Mouse (Mus musculus): Measurements from ENCODE around the gene Nrde2.

Gene Nrde2

DNA sequence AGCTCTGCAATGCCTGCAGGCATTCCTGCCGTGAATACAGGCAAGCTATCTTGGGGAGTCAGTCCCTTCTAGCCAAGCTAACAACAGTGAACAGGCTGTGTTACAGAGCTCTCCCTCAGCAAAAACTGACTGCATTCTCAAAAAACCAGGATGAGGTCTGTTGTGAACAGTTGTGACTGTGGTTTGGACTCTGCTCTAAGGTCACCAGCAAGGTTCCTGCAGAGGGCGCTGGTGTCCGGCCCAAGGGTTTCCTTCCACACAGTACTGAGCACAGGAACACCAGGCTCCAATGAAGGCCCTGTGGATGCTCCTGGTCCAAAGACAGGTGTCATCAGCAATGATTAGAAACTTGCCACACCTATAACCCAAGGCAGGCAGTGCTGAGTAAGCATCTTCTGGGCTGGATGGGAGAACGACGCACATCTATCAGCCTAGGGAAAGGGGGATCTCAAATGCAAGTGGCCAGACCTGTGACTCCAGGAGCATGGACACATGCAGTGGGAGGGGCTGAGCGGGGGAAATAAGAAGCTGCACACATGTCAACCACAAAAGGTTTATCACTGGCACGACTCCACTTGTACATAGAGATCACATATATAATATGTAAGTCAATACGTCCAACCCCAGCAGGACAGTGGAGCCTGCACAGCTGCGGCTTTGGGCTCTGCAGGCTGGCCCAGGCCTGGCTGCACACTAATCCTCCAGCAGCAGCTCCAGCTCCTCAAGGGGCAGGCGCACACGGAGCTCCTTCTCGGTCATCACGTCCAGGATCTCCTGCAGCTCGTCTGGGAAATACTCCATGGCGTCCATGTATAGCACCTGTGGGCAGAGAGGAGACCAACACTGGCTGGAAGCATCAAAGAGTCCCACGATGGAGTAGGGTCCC lies 34.3 kb downstream of the Nrde2 start:
- DNase-seq (ENCODE audit: low read depth, low spot score) = peak; percentile 43

DNA sequence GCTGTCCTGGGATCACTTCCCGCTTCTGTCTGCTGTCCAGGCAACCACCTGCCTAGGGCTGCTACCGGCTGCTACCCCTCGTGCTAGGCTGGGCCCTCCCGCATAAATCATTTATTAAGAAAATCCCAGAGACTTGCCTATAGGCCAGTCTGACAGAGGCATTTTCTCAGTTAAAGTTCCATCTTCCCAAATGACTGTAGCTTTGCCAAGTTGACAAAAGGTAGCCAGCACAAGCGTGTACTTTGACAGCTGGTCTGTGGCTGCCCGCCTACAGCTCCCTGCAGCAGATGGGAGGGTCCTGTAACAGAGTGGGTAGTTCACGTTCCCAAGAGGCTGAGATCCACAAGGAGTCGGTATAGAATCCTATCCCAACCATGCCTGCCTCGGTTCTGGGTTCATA lies 36.0 kb downstream of the Nrde2 start:
- DNase-seq (ENCODE audit: low read depth, low spot score) = no peak

- DNase-seq (ENCODE audit: low read depth, low spot score) = no peak
Measured at GRCm38 (mm10) chr12:100122921-100123381, 36.5 kb downstream of the Nrde2 start.

DNA sequence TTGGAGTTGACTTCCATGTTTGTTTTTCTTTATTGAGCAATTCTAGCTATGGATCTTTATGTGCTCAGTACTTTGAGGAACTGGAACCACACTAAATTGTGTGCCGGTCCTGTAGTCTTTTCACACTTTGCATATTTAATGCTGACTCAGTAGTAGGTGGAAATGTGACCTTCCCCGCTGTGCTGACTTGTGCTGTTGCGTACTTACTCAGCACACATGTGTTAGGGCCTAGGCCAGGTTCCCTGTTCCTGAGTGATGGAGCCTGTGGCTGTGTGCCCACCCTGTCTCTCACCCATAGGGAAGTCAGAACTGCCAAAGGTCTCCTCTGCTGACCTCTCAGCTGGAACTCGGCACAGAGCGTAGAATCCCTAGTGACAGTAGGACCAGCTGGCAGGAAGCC lies 43.5 kb downstream of the Nrde2 start:
- no peak for DNase-seq (ENCODE audit: low read depth, low spot score)

DNA sequence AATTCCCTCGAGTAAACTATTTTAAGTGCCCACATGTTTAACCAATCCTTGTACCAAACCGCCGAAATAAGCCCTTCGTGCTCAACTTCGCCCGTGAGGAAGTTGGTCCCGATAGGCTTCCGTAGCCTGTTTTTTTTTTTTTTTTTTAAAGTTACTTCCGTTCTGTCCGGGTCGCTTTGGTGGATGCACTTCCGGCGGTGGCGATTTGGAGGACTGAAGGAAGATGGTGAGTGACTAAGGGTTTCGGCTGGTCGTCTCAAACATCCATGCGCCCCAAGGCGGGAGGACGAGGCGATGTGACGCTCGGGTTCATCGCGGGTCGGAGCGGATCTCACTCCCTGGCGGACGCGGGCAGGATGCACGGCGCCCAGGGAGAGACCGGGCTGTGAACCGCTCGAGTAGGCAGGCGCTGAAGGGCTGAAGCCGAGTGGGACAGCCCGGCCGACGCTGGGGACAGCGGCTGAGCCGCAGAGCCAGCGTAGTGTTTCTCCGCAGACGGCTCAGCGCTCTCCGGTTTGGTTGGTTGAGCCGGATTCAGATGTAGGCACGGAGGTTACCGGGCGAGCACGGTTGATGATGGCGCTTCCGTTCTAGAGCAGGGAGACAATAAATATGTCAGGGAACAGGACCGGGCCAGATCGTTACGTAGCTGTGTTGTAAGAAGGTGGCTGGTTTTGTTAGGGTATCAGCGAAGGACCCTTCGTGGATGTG lies 49.3 kb downstream of the Nrde2 start, which contains the start of gene Psmc1:
Psmc1 (plus strand) TSS at position 169 of the 711 bp plus-strand sequence.
- peak; percentile 95 for DNase-seq (ENCODE audit: low read depth, low spot score)

GRCm38 (mm10) chr12:100107436-100107835 lies 52.0 kb downstream of the Nrde2 start:
- DNase-seq (ENCODE audit: low read depth, low spot score) = no peak

GRCm38 (mm10) chr12:100106275-100106895 lies 53.1 kb downstream of the Nrde2 start:
- peak; percentile 71 for DNase-seq (ENCODE audit: low read depth, low spot score)

GRCm38 (mm10) chr12:100104530-100104929 lies 54.9 kb downstream of the Nrde2 start:
- DNase-seq (ENCODE audit: low read depth, low spot score) = no peak

- no peak for DNase-seq (ENCODE audit: low read depth, low spot score)
Measured at GRCm38 (mm10) chr12:100101651-100102050, 57.8 kb downstream of the Nrde2 start.

DNA sequence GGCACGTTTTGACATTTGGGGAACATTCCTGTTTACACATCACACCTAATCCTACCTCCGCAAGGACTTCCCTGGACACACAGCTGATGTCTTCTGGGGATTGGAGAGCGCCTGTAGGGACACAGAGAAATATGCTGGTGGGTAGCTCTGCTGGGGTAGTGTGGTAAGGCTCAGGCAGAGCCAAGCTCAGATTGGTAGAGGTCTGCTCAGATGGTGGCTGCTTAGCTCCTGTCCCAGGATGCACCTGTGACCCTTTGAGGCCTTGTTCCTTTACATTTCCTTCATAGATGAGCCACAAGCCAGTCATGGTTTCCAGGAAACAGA lies 58.8 kb downstream of the Nrde2 start:
- DNase-seq (ENCODE audit: low read depth, low spot score) = no peak

DNA sequence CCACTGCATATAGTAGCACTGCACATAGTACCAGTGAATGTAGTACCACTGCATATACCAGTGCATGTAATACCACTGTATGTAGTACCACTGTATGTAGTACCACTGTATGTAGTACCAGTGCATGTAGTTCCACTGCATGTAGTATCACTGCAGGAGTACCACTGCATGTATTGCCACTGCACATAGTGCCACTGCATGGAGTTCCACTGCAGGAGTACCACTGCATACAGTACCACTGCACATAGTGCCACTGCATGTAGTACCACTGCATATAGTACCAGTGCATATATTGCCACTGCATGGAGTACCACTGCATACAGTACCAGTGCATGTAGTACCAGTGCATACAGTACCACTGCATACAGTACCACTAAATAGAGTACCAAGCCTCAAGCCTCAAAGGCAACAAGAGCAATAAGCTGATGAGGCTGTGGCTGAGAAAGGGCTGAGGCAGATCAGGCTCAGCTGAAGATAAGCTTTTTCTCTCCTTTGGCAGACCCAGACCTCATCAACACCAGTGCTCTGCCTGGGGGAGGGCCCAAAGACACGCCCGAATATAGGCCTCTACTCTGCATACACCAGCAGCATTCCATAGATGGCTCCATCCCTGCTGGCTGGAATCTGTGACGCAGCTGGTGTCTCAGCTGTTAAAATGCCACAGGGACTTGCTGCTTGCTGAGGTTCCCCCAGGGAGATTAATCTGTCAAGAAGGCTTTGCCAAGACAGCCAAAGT lies 59.3 kb downstream of the Nrde2 start:
- DNase-seq (ENCODE audit: low read depth, low spot score) = no peak

- DNase-seq (ENCODE audit: low read depth, low spot score) = no peak
Measured at GRCm38 (mm10) chr12:100093046-100093445, 66.4 kb downstream of the Nrde2 start.

DNA sequence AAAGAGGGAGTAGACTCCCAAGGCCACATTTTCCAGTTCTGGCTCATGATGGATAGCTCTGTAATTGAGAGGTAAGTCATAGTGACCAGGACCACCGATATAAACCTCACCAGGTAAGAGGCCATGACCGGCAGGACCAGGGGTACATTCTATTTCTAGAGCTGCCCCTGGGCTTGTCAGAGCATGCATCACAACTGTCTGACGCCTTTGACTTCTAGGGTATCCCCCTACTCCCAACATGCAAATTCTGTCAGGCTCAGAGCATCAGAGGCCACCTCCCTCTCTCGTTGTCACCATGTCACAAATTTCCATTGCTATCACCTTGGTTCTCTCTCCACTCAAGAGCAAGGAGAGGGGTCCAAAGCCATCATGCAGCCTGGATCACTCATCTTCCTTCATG lies 68.7 kb downstream of the Nrde2 start:
- no peak for DNase-seq (ENCODE audit: low read depth, low spot score)

DNA sequence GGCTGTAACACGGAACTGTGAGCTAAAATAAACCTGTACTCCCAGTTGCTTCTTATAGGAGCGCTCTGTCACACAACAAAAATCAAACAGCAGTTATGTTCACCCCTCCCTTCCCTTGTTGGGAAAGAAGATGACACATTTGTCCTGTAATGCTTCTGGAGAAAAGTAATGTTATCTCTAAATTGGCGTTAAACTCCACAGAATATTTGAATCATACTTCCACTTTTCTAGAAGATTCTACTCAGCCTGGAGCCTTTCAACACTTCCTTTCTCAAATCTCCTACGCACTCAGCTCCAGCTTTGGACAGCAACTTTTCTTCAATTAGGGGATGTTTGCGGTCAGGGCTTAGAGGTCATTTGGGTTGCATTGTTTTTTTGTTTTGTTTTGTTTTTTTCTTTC lies 70.2 kb downstream of the Nrde2 start:
- DNase-seq (ENCODE audit: low read depth, low spot score) = no peak

DNA sequence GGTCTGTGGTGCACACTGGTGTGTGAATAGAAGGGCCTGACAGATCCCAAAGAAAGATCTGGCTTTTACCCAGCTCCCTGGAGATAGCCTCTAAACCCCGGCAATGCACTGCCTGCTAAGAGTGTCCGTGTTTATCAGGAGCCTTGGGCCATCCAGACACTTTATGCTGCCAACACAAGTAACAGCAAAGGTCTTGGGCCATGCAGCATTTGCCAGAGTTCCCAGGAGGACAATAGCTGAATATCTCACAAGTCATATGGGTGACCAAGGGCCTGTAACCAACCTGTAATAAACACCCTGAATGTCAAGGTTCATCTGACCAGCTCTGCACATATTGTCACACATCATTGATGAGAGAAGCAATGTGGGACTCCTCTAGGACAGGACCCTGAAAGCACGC lies 71.4 kb downstream of the Nrde2 start:
- no peak for DNase-seq (ENCODE audit: low read depth, low spot score)

GRCm38 (mm10) chr12:100079636-100080286 lies 79.7 kb downstream of the Nrde2 start:
- DNase-seq (ENCODE audit: low read depth, low spot score) = no peak

GRCm38 (mm10) chr12:100075715-100076114 lies 83.7 kb downstream of the Nrde2 start:
- DNase-seq (ENCODE audit: low read depth, low spot score) = no peak
